Mouse (Mus musculus): ENCODE data around the gene Tamm41. TPM values are rescaled to one million over a fixed set of nuclear protein-coding genes. Genes with fewer than 3 reads are reported as not detected.

Gene Tamm41
- polyA plus RNA-seq, 1 experiment, result 16.8 TPM

GRCm38 (mm10) chr6:114987966-114988618, 49.6 kb downstream of the Tamm41 start:
- H3K4me1 ChIP-seq (ENCODE audit: control insufficient read depth, insufficient read depth, low read length), result 0 out of 2 replicates have a peak, but pooled peaks cover 3% of the 10 kb centered on the region

DNA sequence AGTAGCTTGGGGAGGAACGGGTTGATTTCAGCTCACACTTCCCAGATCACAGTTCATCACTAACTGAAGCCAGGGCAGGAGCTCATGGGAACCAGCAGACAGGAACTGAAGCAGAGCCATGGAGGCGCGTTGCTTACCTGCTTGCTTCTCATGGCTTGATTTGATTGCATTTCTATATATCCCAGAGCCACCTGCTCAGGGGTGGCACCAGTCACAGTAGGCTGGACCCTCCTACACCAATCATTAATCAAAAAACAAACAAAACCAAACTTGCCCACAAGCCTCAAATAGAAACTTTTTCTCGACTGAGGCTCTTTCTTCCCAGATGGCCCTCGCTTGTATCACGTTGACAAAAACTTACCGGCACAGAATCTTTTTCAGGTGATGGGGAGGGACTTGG, 55.0 kb downstream of the Tamm41 start:
- Histone ChIP-seq H3K4me3 (ENCODE audit: insufficient read depth, low read length) (no peak overlapping the region), H3K4me1 (ENCODE audit: control insufficient read depth, insufficient read depth, low read length) (no peaks in the 10 kb centered on the region), H3K27ac (ENCODE audit: insufficient read depth, low read length) (no peak overlapping the region)
- TF ChIP-seq CTCF (IDR thresholded peaks at IDR 0.05; ENCODE audit: borderline replicate concordance, insufficient read depth, low read length) (no peak), POLR2A (IDR thresholded peaks at IDR 0.05; ENCODE audit: low read depth, low read length) (no peak)

More at GRCm38 (mm10) chr6:114987966-114988618, 49.6 kb downstream of the Tamm41 start:
- Histone ChIP-seq H3K4me3 (ENCODE audit: insufficient read depth, low read length) (no peak overlapping the region), H3K27ac (ENCODE audit: insufficient read depth, low read length) (no peak overlapping the region)
- TF ChIP-seq CTCF (IDR thresholded peaks at IDR 0.05; ENCODE audit: borderline replicate concordance, insufficient read depth, low read length) (no peak), POLR2A (IDR thresholded peaks at IDR 0.05; ENCODE audit: low read depth, low read length) (no peak)

GRCm38 (mm10) chr6:114979715-114980114, 58.0 kb downstream of the Tamm41 start:
- TF ChIP-seq POLR2A (IDR thresholded peaks at IDR 0.05; ENCODE audit: low read depth, low read length) (no peak), CTCF (IDR thresholded peaks at IDR 0.05; ENCODE audit: borderline replicate concordance, insufficient read depth, low read length) (no peak)
- Histone ChIP-seq H3K4me3 (ENCODE audit: insufficient read depth, low read length) (no peak overlapping the region), H3K4me1 (ENCODE audit: control insufficient read depth, insufficient read depth, low read length) (no peaks in the 10 kb centered on the region), H3K27ac (ENCODE audit: insufficient read depth, low read length) (no peak overlapping the region)

- H3K4me3 ChIP-seq (ENCODE audit: insufficient read depth, low read length), result no peak overlapping the region
- H3K27ac ChIP-seq (ENCODE audit: insufficient read depth, low read length), result peak overlapping the region; percentile 73; the same call in 1 of the 2 replicates
- no peaks in the 10 kb centered on the region for H3K4me1 ChIP-seq (ENCODE audit: control insufficient read depth, insufficient read depth, low read length)
- no peak for TF ChIP-seq POLR2A (IDR thresholded peaks at IDR 0.05; ENCODE audit: low read depth, low read length)
- TF ChIP-seq CTCF (IDR thresholded peaks at IDR 0.05; ENCODE audit: borderline replicate concordance, insufficient read depth, low read length), result no peak
These were observed 60.7 kb downstream of the Tamm41 start for GRCm38 (mm10) chr6:114976915-114977419.

DNA sequence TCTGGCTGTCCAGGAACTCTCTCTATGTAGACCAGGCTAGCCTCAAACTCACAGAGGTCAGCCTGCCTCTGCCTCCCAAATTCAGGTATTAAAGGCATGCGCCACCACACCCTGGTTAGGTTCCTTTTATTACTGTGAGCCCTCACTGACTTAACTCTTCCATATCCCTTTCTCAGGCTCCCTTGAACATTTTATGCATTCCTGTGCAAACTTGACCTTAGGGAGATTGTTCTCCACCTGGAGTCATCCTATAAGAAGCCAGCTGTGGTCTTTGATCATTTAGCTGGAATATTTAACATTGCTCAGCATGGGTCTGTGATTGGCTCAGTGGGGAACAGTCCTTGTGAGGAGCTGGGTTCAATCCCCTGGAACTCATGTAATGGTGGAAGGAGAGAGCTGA, 63.3 kb downstream of the Tamm41 start:
- Histone ChIP-seq H3K27ac (ENCODE audit: insufficient read depth, low read length) (no peak overlapping the region), H3K4me3 (ENCODE audit: insufficient read depth, low read length) (no peak overlapping the region), H3K4me1 (ENCODE audit: control insufficient read depth, insufficient read depth, low read length) (no peaks in the 10 kb centered on the region)
- TF ChIP-seq POLR2A (IDR thresholded peaks at IDR 0.05; ENCODE audit: low read depth, low read length), result no peak
- no peak for TF ChIP-seq CTCF (IDR thresholded peaks at IDR 0.05; ENCODE audit: borderline replicate concordance, insufficient read depth, low read length)

DNA sequence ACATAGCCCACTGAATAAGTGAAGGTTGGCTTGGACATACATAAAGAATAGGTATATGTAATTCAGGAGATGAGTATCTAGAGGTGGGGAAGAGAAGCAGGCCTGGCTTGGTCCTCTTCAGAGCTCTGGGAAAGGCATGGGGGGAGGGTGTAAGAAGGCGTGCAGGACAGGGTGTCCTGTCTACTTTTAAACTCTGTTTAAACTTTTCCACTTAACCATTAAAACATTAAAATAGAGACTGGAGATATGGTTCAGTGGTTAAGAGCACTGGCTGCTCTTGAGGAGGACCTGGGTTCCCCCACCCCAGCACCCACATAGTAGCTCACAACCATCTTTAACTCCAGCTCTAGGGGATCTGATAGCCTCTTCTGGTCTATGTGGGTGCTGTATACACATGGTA, 64.7 kb downstream of the Tamm41 start:
- TF ChIP-seq CTCF (IDR thresholded peaks at IDR 0.05; ENCODE audit: borderline replicate concordance, insufficient read depth, low read length) (no peak), POLR2A (IDR thresholded peaks at IDR 0.05; ENCODE audit: low read depth, low read length) (no peak)
- no peak overlapping the region for H3K27ac ChIP-seq (ENCODE audit: insufficient read depth, low read length)
- H3K4me3 ChIP-seq (ENCODE audit: insufficient read depth, low read length), result no peak overlapping the region
- H3K4me1 ChIP-seq (ENCODE audit: control insufficient read depth, insufficient read depth, low read length), result no peaks in the 10 kb centered on the region

DNA sequence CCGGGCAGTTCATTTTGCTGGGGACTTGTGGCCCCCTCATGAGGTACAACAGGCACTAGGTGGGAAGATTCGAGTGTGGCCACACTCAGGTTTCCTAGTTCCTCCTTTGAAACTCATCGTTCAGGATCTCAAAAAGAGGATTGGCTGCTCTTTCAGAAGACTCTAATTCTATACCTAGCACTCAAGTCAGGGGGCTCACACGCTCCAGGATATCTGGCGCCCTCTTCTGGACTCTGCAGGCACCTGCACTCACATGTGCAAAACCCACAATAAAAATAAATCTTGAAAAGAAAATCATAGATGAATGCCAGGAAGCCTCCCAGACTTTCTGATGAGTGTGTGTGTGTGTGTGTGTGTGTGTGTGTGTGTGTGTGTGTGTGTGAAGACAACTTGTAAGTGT, 66.8 kb downstream of the Tamm41 start:
- H3K4me1 ChIP-seq (ENCODE audit: control insufficient read depth, insufficient read depth, low read length), result no peaks in the 10 kb centered on the region; the same call in 1 of the 2 replicates
- H3K4me3 ChIP-seq (ENCODE audit: insufficient read depth, low read length), result no peak overlapping the region
- no peak overlapping the region for H3K27ac ChIP-seq (ENCODE audit: insufficient read depth, low read length)
- TF ChIP-seq CTCF (IDR thresholded peaks at IDR 0.05; ENCODE audit: borderline replicate concordance, insufficient read depth, low read length) (peak; percentile 21; the same call in 1 of the 2 replicates), POLR2A (IDR thresholded peaks at IDR 0.05; ENCODE audit: low read depth, low read length) (no peak)

GRCm38 (mm10) chr6:114970386-114970785, 67.3 kb downstream of the Tamm41 start:
- H3K27ac ChIP-seq (ENCODE audit: insufficient read depth, low read length), result no peak overlapping the region

GRCm38 (mm10) chr6:114969213-114970120, 68.2 kb downstream of the Tamm41 start, which contains the start of gene Vgll4:
Vgll4 (minus strand) TSS chr6:114969994.
- Histone ChIP-seq H3K4me1 (ENCODE audit: control insufficient read depth, insufficient read depth, low read length) (peaks cover 6% of the 10 kb centered on the region; the same call in 1 of the 2 replicates), H3K4me3 (ENCODE audit: insufficient read depth, low read length) (peak within 1 kb of the TSS; percentile 67), H3K27ac (ENCODE audit: insufficient read depth, low read length) (peak within 1 kb of the TSS; percentile 15; the same call in 1 of the 2 replicates)
- TF ChIP-seq CTCF (IDR thresholded peaks at IDR 0.05; ENCODE audit: borderline replicate concordance, insufficient read depth, low read length), result no peak
- peak; percentile 68 for TF ChIP-seq POLR2A (IDR thresholded peaks at IDR 0.05; ENCODE audit: low read depth, low read length)

More at GRCm38 (mm10) chr6:114970386-114970785, 67.3 kb downstream of the Tamm41 start:
- Histone ChIP-seq H3K4me3 (ENCODE audit: insufficient read depth, low read length) (no peak overlapping the region), H3K4me1 (ENCODE audit: control insufficient read depth, insufficient read depth, low read length) (no peaks in the 10 kb centered on the region; the same call in 1 of the 2 replicates)
- TF ChIP-seq CTCF (IDR thresholded peaks at IDR 0.05; ENCODE audit: borderline replicate concordance, insufficient read depth, low read length) (no peak), POLR2A (IDR thresholded peaks at IDR 0.05; ENCODE audit: low read depth, low read length) (no peak)
